Mouse (Mus musculus) cerebellum, adult (tissue): ENCODE data around the gene Trpv4.

ENCODE experiments used
- ATAC-seq: cut with Nextera tagmentation; 2 replicates; pipeline ENCODE4 v1.9.2; 2017; ENCODE audit warnings: mild to moderate bottlenecking, moderate library complexity, mixed read lengths; ENCODE audit not compliant: insufficient number of reproducible peaks, low FRiP score, low TSS enrichment

Trpv4 gene

GRCm38 (mm10) chr5:114673114-114673513 is 14.9 kb upstream of the Trpv4 start:
- no peak for ATAC-seq

GRCm38 (mm10) chr5:114669014-114669413 is 10.8 kb upstream of the Trpv4 start:
- ATAC-seq, result no peak

- ATAC-seq, result peak; percentile 91
Observed at GRCm38 (mm10) chr5:114667228-114667856, 9.1 kb upstream of the Trpv4 start.

- no peak for ATAC-seq
Observed at GRCm38 (mm10) chr5:114666659-114667058, 8.4 kb upstream of the Trpv4 start.

GRCm38 (mm10) chr5:114664750-114665149 is 6.5 kb upstream of the Trpv4 start:
- ATAC-seq, result no peak

GRCm38 (mm10) chr5:114664139-114664538 is 5.9 kb upstream of the Trpv4 start:
- no peak for ATAC-seq

- no peak for ATAC-seq
Observed at GRCm38 (mm10) chr5:114661029-114661428, 2.8 kb upstream of the Trpv4 start.

GRCm38 (mm10) chr5:114657426-114657825 is 795 bp downstream of the Trpv4 start:
- ATAC-seq, result no peak

GRCm38 (mm10) chr5:114656305-114656704 is 1.9 kb downstream of the Trpv4 start:
- ATAC-seq, result no peak

GRCm38 (mm10) chr5:114655721-114656120 is 2.5 kb downstream of the Trpv4 start:
- ATAC-seq, result no peak

GRCm38 (mm10) chr5:114653656-114654437 is 4.4 kb downstream of the Trpv4 start:
- ATAC-seq, result no peak

- no peak for ATAC-seq
Observed at GRCm38 (mm10) chr5:114651449-114651848, 6.8 kb downstream of the Trpv4 start.

- ATAC-seq, result no peak
Observed at GRCm38 (mm10) chr5:114651002-114651401, 7.2 kb downstream of the Trpv4 start.

GRCm38 (mm10) chr5:114648728-114649311 is 9.4 kb downstream of the Trpv4 start:
- ATAC-seq, result no peak

- ATAC-seq, result no peak
Observed at GRCm38 (mm10) chr5:114647211-114647974, 10.8 kb downstream of the Trpv4 start.

- no peak for ATAC-seq
Observed at GRCm38 (mm10) chr5:114645916-114646315, 12.3 kb downstream of the Trpv4 start.

- ATAC-seq, result no peak
Observed at GRCm38 (mm10) chr5:114644918-114645317, 13.3 kb downstream of the Trpv4 start.

- no peak for ATAC-seq
Observed at GRCm38 (mm10) chr5:114640809-114641208, 17.4 kb downstream of the Trpv4 start.

- 0 out of 2 replicates have a peak, but pooled peaks have one; percentile 26 for ATAC-seq
Observed at GRCm38 (mm10) chr5:114639645-114639957, 18.6 kb downstream of the Trpv4 start.

GRCm38 (mm10) chr5:114638769-114639644 is 19.2 kb downstream of the Trpv4 start:
- peak; percentile 52; the same call in 1 of the 2 replicates for ATAC-seq
